Mouse (Mus musculus): ENCODE measurements around the gene Tmtc1. TPM values are rescaled to one million over a fixed set of nuclear protein-coding genes. Genes with fewer than 3 reads are reported as not detected.

Gene Tmtc1
- total RNA-seq, 2 experiments from 2014 or later: 74.5 to 82.5 TPM

- no peak for DNase-seq
Observed at GRCm38 (mm10) chr6:148305821-148306220, 138.4 kb downstream of the Tmtc1 start.

- DNase-seq: no peak
Observed at GRCm38 (mm10) chr6:148305191-148305590, 139.0 kb downstream of the Tmtc1 start.

- no peak for DNase-seq
Observed at GRCm38 (mm10) chr6:148302261-148302660, 141.9 kb downstream of the Tmtc1 start.

GRCm38 (mm10) chr6:148297086-148297485, 147.1 kb downstream of the Tmtc1 start:
- DNase-seq: no peak

- no peak for DNase-seq
Observed at GRCm38 (mm10) chr6:148296418-148296817, 147.8 kb downstream of the Tmtc1 start.

GRCm38 (mm10) chr6:148294506-148294905, 149.7 kb downstream of the Tmtc1 start:
- DNase-seq: no peak

GRCm38 (mm10) chr6:148290865-148291264, 153.3 kb downstream of the Tmtc1 start:
- no peak for DNase-seq

- no peak for DNase-seq
Observed at GRCm38 (mm10) chr6:148283224-148283881, 160.8 kb downstream of the Tmtc1 start.

GRCm38 (mm10) chr6:148279240-148279639, 164.9 kb downstream of the Tmtc1 start:
- DNase-seq: no peak

GRCm38 (mm10) chr6:148276418-148276817, 167.8 kb downstream of the Tmtc1 start:
- no peak for DNase-seq

GRCm38 (mm10) chr6:148275046-148275445, 169.1 kb downstream of the Tmtc1 start:
- DNase-seq: no peak

- DNase-seq: no peak
Observed at GRCm38 (mm10) chr6:148260729-148261101, 183.5 kb downstream of the Tmtc1 start.

GRCm38 (mm10) chr6:148259979-148260728, 184.0 kb downstream of the Tmtc1 start:
- no peak for DNase-seq

GRCm38 (mm10) chr6:148259074-148259473, 185.1 kb downstream of the Tmtc1 start:
- DNase-seq: no peak

- no peak for DNase-seq
Observed at GRCm38 (mm10) chr6:148257805-148258204, 186.4 kb downstream of the Tmtc1 start.

GRCm38 (mm10) chr6:148256109-148256508, 188.1 kb downstream of the Tmtc1 start:
- no peak for DNase-seq

GRCm38 (mm10) chr6:148255395-148256053, 188.7 kb downstream of the Tmtc1 start:
- DNase-seq: no peak

- no peak for DNase-seq
Observed at GRCm38 (mm10) chr6:148249221-148249620, 195.0 kb downstream of the Tmtc1 start.

GRCm38 (mm10) chr6:148248625-148249024, 195.6 kb downstream of the Tmtc1 start:
- peak; percentile 31 to 76 for DNase-seq

- DNase-seq: no peak
Observed at GRCm38 (mm10) chr6:148246544-148246943, 197.6 kb downstream of the Tmtc1 start.

- no peak for DNase-seq
Observed at GRCm38 (mm10) chr6:148244836-148245235, 199.4 kb downstream of the Tmtc1 start.

GRCm38 (mm10) chr6:148242304-148242703, 201.9 kb downstream of the Tmtc1 start:
- no peak for DNase-seq

- DNase-seq: no peak
Observed at GRCm38 (mm10) chr6:148241685-148242084, 202.5 kb downstream of the Tmtc1 start.
